Mouse (Mus musculus): ENCODE results near the gene Spink4. TPM values are rescaled to one million over a fixed set of nuclear protein-coding genes. Genes with fewer than 3 reads are reported as not detected.

The Spink4 gene
- polyA plus RNA-seq, 1 experiment from 2014 or later, result 0.75 TPM

DNA sequence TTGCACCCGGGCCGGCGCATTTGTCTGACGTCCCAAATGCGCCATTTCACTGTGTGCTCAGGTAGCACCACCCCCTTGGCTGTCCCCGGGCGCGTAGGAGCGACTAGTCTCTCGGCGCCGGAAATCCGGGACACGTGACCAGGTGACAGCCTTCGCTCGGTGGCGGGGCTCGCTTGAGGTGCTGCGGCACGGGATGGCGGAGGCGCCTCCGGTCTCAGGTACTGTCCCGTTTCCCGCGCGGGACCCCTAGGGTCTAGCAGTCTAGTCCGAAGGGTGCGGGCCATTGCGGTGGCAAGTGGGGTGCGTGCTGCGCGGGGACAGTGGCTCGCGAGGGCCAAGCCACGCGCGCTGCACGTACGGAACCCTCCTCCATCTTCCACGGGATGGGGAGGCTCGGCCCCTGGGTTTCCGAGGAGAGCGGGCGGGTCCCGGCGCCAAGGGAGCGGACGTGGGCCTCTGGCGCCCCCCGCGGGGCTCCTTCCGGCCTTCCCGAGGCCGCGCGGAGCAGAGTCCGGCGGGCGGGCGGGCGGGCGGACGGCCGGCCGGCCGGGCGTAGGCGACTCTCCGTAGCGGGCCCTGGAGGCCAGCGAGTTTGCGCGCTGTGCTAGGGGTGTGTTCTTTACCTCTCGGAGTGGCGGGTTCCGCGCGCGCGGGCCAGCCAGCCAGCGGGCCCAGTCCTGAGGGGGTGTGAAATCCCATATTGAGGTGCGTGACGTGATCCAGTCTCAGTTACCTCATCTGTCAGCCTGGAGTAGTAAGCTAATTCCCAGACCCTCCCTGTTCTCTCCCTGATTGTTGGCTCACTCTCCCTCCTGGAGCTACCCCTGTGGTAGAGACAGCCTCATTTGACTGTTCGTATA, 51.2 kb downstream of the Spink4 start, which contains the start of gene Nfx1:
Gene Nfx1 (plus strand): TSS at position 65 of the 860 bp plus-strand sequence.
- H3K4me3 ChIP-seq, result peak within 1 kb of the TSS; percentile 96
- WGBS, result under 1% methylated on average over 66 of the region's 85 CpGs

DNA sequence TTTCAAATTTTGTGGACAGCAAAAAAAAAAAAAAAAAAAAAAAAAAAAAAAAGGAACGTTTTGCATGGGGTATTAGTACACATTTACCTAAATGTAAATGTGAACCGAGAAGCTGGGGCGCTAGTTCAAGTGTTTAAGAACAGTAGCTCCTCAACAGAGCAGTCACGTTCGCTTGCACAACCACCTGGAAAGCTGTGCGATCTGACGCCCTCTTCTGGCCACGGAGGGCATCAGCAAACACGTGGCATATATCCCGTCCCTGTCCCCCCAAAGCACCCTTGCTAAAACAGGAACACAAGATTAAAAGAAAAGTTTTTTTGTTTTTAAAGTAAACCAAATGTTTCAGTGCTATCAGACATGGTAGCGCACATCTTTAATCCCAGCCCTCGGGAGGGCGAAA, 51.9 kb downstream of the Spink4 start:
- Histone ChIP-seq H3K4me3 (peak overlapping the region; percentile 96), H3K9me3 (no peaks in the 10 kb centered on the region), H3K4me1 (peaks cover 18% of the 10 kb centered on the region), H3K27ac (peak overlapping the region; percentile 95), H3K36me3 (peaks cover 15% of the 10 kb centered on the region), H3K27me3 (no peaks in the 10 kb centered on the region), H3K4me2 (peak overlapping the region; percentile 70), H3K9ac (peak overlapping the region; percentile 76)
- no peak for ATAC-seq (ENCODE audit: borderline replicate concordance, extremely low read depth, low FRiP score, low TSS enrichment)
- 21% methylated on average over 13 of the region's 13 CpGs for WGBS

More for the DNA sequence above, 51.2 kb downstream of the Spink4 start, which contains the start of gene Nfx1:
- Histone ChIP-seq H3K4me2 (peak within 1 kb of the TSS; percentile 70), H3K36me3 (peaks cover 13% of the 10 kb centered on the region; the same call in 1 of the 2 replicates), H3K9me3 (no peaks in the 10 kb centered on the region), H3K9ac (peak within 1 kb of the TSS; percentile 76), H3K27me3 (no peaks in the 10 kb centered on the region), H3K27ac (peak within 1 kb of the TSS; percentile 95), H3K4me1 (peaks cover 18% of the 10 kb centered on the region)
- ATAC-seq (ENCODE audit: borderline replicate concordance, extremely low read depth, low FRiP score, low TSS enrichment), result peak; percentile 96

DNA sequence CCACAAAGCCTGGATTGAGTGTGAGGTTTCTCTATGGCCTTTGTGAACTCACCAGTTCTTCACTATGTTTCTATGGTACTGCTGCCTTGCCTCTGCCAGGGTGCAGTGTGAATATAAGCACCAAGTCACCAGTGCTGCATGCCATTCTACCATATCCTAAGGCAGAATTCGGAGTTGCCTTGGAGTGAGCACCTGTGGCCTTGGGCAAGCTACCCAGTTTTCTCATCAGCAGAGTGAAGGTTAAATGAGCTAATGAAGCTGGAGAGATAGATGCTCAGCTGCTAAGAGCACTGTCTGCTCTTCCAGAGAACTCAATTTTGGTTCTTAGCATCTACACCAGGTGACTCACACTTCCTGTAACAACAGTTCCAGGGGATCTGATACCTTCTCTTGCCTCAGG, 54.2 kb downstream of the Spink4 start:
- Histone ChIP-seq H3K4me2 (no peak overlapping the region), H3K36me3 (peaks cover 32% of the 10 kb centered on the region), H3K9me3 (no peaks in the 10 kb centered on the region), H3K4me3 (no peak overlapping the region), H3K27ac (no peak overlapping the region), H3K4me1 (peaks cover 18% of the 10 kb centered on the region), H3K27me3 (no peaks in the 10 kb centered on the region), H3K9ac (no peak overlapping the region)
- WGBS, result 97% methylated on average over 1 of the region's 1 CpGs
- no peak for ATAC-seq (ENCODE audit: borderline replicate concordance, extremely low read depth, low FRiP score, low TSS enrichment)

DNA sequence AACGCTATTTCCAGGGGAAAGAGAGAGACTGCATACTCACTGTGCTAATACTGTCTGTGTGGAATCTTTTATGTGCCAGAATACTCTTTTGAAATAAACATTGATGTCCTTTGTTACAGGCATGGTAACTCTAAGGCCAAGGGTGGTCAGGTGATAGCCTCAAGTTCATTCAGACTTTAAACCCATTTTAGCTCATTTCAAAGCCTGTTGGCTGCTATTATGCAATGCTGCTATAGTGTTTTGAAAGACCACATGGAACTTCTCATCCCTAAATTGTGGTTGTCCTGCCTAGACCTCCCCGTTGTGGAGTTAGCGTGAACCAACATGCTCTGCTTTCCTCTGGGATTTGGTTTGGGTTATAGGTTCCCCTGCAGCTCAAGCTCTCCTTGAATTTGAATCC, 55.8 kb downstream of the Spink4 start:
- Histone ChIP-seq H3K4me1 (peaks cover 9% of the 10 kb centered on the region; the same call in 1 of the 2 replicates), H3K27ac (no peak overlapping the region), H3K27me3 (no peaks in the 10 kb centered on the region), H3K9me3 (no peaks in the 10 kb centered on the region), H3K4me3 (no peak overlapping the region), H3K9ac (no peak overlapping the region), H3K4me2 (no peak overlapping the region), H3K36me3 (peaks cover 47% of the 10 kb centered on the region)
- ATAC-seq (ENCODE audit: borderline replicate concordance, extremely low read depth, low FRiP score, low TSS enrichment), result no peak
- WGBS, result 85% methylated on average over 3 of the region's 3 CpGs

DNA sequence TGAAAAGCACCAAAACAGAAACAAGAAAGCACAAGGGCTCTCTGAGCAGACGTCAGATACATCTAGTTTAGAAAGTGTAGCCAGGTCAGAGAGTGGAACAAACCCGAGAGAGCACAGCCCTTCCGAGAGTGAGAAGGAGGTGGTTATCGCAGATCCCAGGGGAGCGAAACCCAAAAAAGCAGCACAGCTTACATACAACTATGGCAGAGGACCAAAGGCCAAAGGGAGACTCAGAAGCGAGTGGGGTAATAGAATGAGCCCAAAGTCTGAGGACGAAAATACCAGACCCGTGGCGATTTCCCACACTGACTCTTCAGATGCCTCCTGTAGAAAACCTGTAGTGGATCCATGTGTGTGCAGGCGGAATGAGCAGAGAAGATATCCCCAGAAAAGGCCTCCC, 56.8 kb downstream of the Spink4 start:
- no peak overlapping the region for H3K9ac ChIP-seq
- H3K4me2 ChIP-seq, result no peak overlapping the region
- no peak for ATAC-seq (ENCODE audit: borderline replicate concordance, extremely low read depth, low FRiP score, low TSS enrichment)

DNA sequence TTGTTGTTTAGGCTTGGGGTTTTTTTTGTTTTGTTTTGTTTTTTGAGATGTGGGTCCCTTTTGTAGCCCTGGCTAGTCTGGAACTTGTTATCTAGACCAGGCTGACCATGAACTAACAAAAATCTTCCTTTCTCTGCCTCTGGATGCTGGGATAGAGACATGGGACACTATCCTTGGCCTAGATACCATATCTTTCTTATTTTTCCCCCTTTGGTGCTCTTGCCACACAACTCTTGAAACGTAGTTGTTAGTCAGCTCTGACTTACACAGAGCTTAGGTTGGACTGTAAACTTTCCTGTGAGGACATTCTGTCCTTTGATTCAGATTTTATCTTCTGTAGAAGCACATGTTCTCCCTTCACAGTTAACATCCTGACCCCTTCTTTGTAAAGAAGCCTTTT, 59.6 kb downstream of the Spink4 start:
- Histone ChIP-seq H3K4me1 (no peaks in the 10 kb centered on the region), H3K4me2 (no peak overlapping the region), H3K27me3 (no peaks in the 10 kb centered on the region), H3K27ac (no peak overlapping the region), H3K9me3 (no peaks in the 10 kb centered on the region), H3K9ac (no peak overlapping the region), H3K36me3 (peaks cover 75% of the 10 kb centered on the region), H3K4me3 (no peak overlapping the region)
- WGBS, result 86% methylated on average over 1 of the region's 1 CpGs
- no peak for ATAC-seq (ENCODE audit: borderline replicate concordance, extremely low read depth, low FRiP score, low TSS enrichment)

More for the DNA sequence above, 56.8 kb downstream of the Spink4 start:
- Histone ChIP-seq H3K4me3 (no peak overlapping the region), H3K27ac (no peak overlapping the region), H3K27me3 (no peaks in the 10 kb centered on the region), H3K4me1 (peaks cover 9% of the 10 kb centered on the region; the same call in 1 of the 2 replicates), H3K36me3 (peaks cover 55% of the 10 kb centered on the region), H3K9me3 (no peaks in the 10 kb centered on the region)
- 90% methylated on average over 10 of the region's 10 CpGs for WGBS

Other genes starting within 250 kb of the Spink4 start
- gene Aptx, start 216.9 kb upstream of the Spink4 start, polyA plus RNA-seq (2015; fragmentation: Nextera tagmentation; extraction: Ambion mirVana), result 27.1 and 28.6 TPM in 2 replicates
- 422 and 428 TPM in 2 replicates for gene Dnaja1, start 197.9 kb upstream of the Spink4 start, polyA plus RNA-seq (2015; fragmentation: Nextera tagmentation; extraction: Ambion mirVana)
- gene Smu1, start 162.1 kb upstream of the Spink4 start, polyA plus RNA-seq (2015; fragmentation: Nextera tagmentation; extraction: Ambion mirVana), result 155 and 161 TPM in 2 replicates
- gene B4galt1, start 66.0 kb upstream of the Spink4 start, polyA plus RNA-seq (2015; fragmentation: Nextera tagmentation; extraction: Ambion mirVana), result 70.0 and 74.5 TPM in 2 replicates
- 207 and 208 TPM in 2 replicates for gene Bag1, start 28.2 kb downstream of the Spink4 start, polyA plus RNA-seq (2015; fragmentation: Nextera tagmentation; extraction: Ambion mirVana)
- gene Chmp5, start 28.4 kb downstream of the Spink4 start, polyA plus RNA-seq (2015; fragmentation: Nextera tagmentation; extraction: Ambion mirVana), result 105 and 112 TPM in 2 replicates
- gene Nfx1, start 50.9 kb downstream of the Spink4 start, polyA plus RNA-seq (2015; fragmentation: Nextera tagmentation; extraction: Ambion mirVana), result 77.6 and 80.9 TPM in 2 replicates
- 0.28 TPM in 1 of 2 replicates, not detected in the other for gene Aqp7, start 128.1 kb downstream of the Spink4 start, polyA plus RNA-seq (2015; fragmentation: Nextera tagmentation; extraction: Ambion mirVana)
- gene Aqp3, start 178.1 kb downstream of the Spink4 start, polyA plus RNA-seq (2015; fragmentation: Nextera tagmentation; extraction: Ambion mirVana), result 1.3 and 2.2 TPM in 2 replicates
- 20.6 and 21.9 TPM in 2 replicates for gene Nol6, start 204.4 kb downstream of the Spink4 start, polyA plus RNA-seq (2015; fragmentation: Nextera tagmentation; extraction: Ambion mirVana)
- 75.3 and 82.0 TPM in 2 replicates for gene Ube2r2, start 215.7 kb downstream of the Spink4 start, polyA plus RNA-seq (2015; fragmentation: Nextera tagmentation; extraction: Ambion mirVana)

Data from lung, embryonic 15.5 days (tissue).